Mouse (Mus musculus) CH12.LX (cell line): ENCODE results near the gene Fga.

Source experiments
- CHD2 ChIP-seq: IDR thresholded peaks from 2 replicates; pipeline ENCODE4 v1.6.1; 2011; ENCODE audit warnings: low read length, improper control_type of control experiment
- MAX ChIP-seq: IDR thresholded peaks from 2 replicates; pipeline ENCODE4 v1.6.1; 2011; ENCODE audit warnings: low read length, improper control_type of control experiment

- TF ChIP-seq CHD2 (no peak), MAX (no peak)
Measured at GRCm38 (mm10) chr3:83012636-83013035, 13.2 kb upstream of the Fga start.
